Mouse (Mus musculus) left cerebral cortex, postnatal 10 days (tissue): ENCODE results near the gene Litaf. TPM values are rescaled to one million over a fixed set of nuclear protein-coding genes. Genes with fewer than 3 reads are reported as not detected.
"Not testable (repeated sequence)": the region's sequence is repeated elsewhere in the genome, so short reads cannot be mapped to it uniquely, and the experiment has no call there.

ENCODE experiments used
- DNase-seq, 2 experiments: peaks; one replicate each; pipeline ENCODE4 v3.0.0; 2021 to 2022; ENCODE audit warnings: low spot score in 2 of 2, mixed read lengths in 1 of 2; ENCODE audit errors: extremely low spot score in 1 of 2
- intact Hi-C: fragments of 180-260 bp; cut with DNase I; formaldehyde crosslinking; loops from one replicate; pipeline ENCODE4 v1.15.1; 2025
- total RNA-seq, 2 experiments: library from RNA; stranded (reverse); gene quantifications; 2 replicates each; pipeline ENCODE4 v1.2.3; 2021

Gene Litaf
- total RNA-seq, 2 experiments from 2014 or later = 9.6 to 10.9 TPM

GRCm38 (mm10) chr16:11035273-11035672 is 30.7 kb downstream of the Litaf start:
- intact Hi-C loops = loop anchor here (2.0 to 5.0 kb wide), 2 partner anchors 77 to 162 kb away; no protein-coding TSS in a partner anchor

GRCm38 (mm10) chr16:11034193-11034803 is 31.7 kb downstream of the Litaf start:
- peak; percentile 71 to 91 for DNase-seq
- intact Hi-C loops = loop anchor here (2.0 kb wide), 1 partner anchor 161 kb away; no protein-coding TSS in a partner anchor

More at GRCm38 (mm10) chr16:11035273-11035672, 30.7 kb downstream of the Litaf start:
- no peak for DNase-seq

- no peak for DNase-seq
- intact Hi-C loops = no loop called here
Observed at GRCm38 (mm10) chr16:11031320-11031719, 34.6 kb downstream of the Litaf start.

- intact Hi-C loops = no loop called here
- no peak for DNase-seq
Observed at GRCm38 (mm10) chr16:11030844-11031243, 35.1 kb downstream of the Litaf start.

GRCm38 (mm10) chr16:11028206-11028605 is 37.8 kb downstream of the Litaf start:
- DNase-seq = no peak
- intact Hi-C loops = no loop called here

- DNase-seq = peak in 1 of 2 experiments; percentile 52
- intact Hi-C loops = no loop called here
Observed at GRCm38 (mm10) chr16:11024841-11025240, 41.1 kb downstream of the Litaf start.

- intact Hi-C loops = no loop called here
Observed at GRCm38 (mm10) chr16:11023618-11024017, 42.3 kb downstream of the Litaf start.

GRCm38 (mm10) chr16:11022113-11022489 is 43.9 kb downstream of the Litaf start:
- DNase-seq = no peak
- intact Hi-C loops = no loop called here

More at GRCm38 (mm10) chr16:11023618-11024017, 42.3 kb downstream of the Litaf start:
- no peak for DNase-seq

GRCm38 (mm10) chr16:11021403-11022112 is 44.4 kb downstream of the Litaf start:
- no peak for DNase-seq
- intact Hi-C loops = no loop called here

- intact Hi-C loops = no loop called here
- no peak for DNase-seq
Observed at GRCm38 (mm10) chr16:11017807-11018595, 48.0 kb downstream of the Litaf start.

GRCm38 (mm10) chr16:11016353-11016752 is 49.6 kb downstream of the Litaf start:
- intact Hi-C loops = no loop called here
- no peak for DNase-seq

- intact Hi-C loops = no loop called here
- DNase-seq = no peak
Observed at GRCm38 (mm10) chr16:11014407-11014806, 51.5 kb downstream of the Litaf start.

GRCm38 (mm10) chr16:11013464-11014147 is 52.4 kb downstream of the Litaf start:
- DNase-seq, intact Hi-C loops: not testable (repeated sequence)

GRCm38 (mm10) chr16:11012571-11013463 is 53.1 kb downstream of the Litaf start:
- peak; percentile 52 to 86 for DNase-seq

GRCm38 (mm10) chr16:11011939-11012338 is 54.0 kb downstream of the Litaf start:
- intact Hi-C loops = no loop called here
- no peak for DNase-seq

More at GRCm38 (mm10) chr16:11012571-11013463, 53.1 kb downstream of the Litaf start:
- intact Hi-C loops = no loop called here

- intact Hi-C loops = no loop called here
- no peak for DNase-seq
Observed at GRCm38 (mm10) chr16:11011206-11011605, 54.8 kb downstream of the Litaf start.

- no peak for DNase-seq
- intact Hi-C loops = no loop called here
Observed at GRCm38 (mm10) chr16:11010270-11010669, 55.7 kb downstream of the Litaf start.
